Mouse (Mus musculus) forebrain, postnatal 0 days (tissue): ENCODE results near the gene Eva1a. TPM values are rescaled to one million over a fixed set of nuclear protein-coding genes. Genes with fewer than 3 reads are reported as not detected.
A peak's percentile ranks its signal among the peaks of the same experiment; 100 is the strongest.

Experiments
- ATAC-seq: fragments of 200-750 bp; cut with Nextera tagmentation; 2 replicates; pipeline ENCODE4 v1.8.0; 2017; ENCODE audit warnings: mild to moderate bottlenecking, moderate library complexity
- DNase-seq: peaks from one replicate; pipeline ENCODE4 v3.0.0-alpha.2; 2015
- H3K27ac ChIP-seq: fragments of 300-500 bp; sonication (generic); 2 replicates; pipeline ENCODE4 v1.5.1; 2014; ENCODE audit warnings: low read depth, mild to moderate bottlenecking, antibody characterized with exemption, low read length, moderate library complexity, mixed read lengths
- H3K27me3 ChIP-seq: fragments of 300-500 bp; sonication (generic); 2 replicates; pipeline ENCODE4 v1.6.1; 2014; ENCODE audit warnings: mild to moderate bottlenecking, low read length, mixed read lengths; ENCODE audit not compliant: insufficient read depth
- H3K36me3 ChIP-seq: fragments of 300-500 bp; sonication (generic); 2 replicates; pipeline ENCODE4 v1.6.1; 2014; ENCODE audit warnings: mild to moderate bottlenecking, moderate library complexity; ENCODE audit not compliant: insufficient read depth
- H3K4me1 ChIP-seq: fragments of 300-500 bp; sonication (generic); 2 replicates; pipeline ENCODE4 v1.6.1; 2014; ENCODE audit warnings: antibody characterized with exemption; ENCODE audit not compliant: insufficient read depth
- H3K4me2 ChIP-seq: fragments of 300-500 bp; sonication (generic); 2 replicates; pipeline ENCODE4 v1.6.1; 2014; ENCODE audit warnings: low read depth, mild to moderate bottlenecking, moderate library complexity
- H3K4me3 ChIP-seq: fragments of 300-500 bp; sonication (generic); 2 replicates; pipeline ENCODE4 v1.5.1; 2014; ENCODE audit warnings: low read depth, low read length, mixed read lengths
- H3K9ac ChIP-seq: fragments of 300-500 bp; sonication (generic); 2 replicates; pipeline ENCODE4 v1.6.1; 2014; ENCODE audit warnings: mild to moderate bottlenecking
- H3K9me3 ChIP-seq: fragments of 300-500 bp; sonication (generic); 2 replicates; pipeline ENCODE4 v1.6.1; 2016; ENCODE audit warnings: low read length
- CTCF ChIP-seq: sonication (generic); IDR thresholded peaks from 2 replicates; pipeline ENCODE4 v1.5.1; 2016; ENCODE audit warnings: antibody characterized with exemption, control low read depth, low read depth
- WGBS: fragments of 180-500 bp; shearing (Covaris S2); extraction: QIAGEN DNeasy Blood & Tissue Kit; methylation state at CpG from one replicate; pipeline ENCODE4 v1.1.7; 2014; 5-methylcytosine and 5-hydroxymethylcytosine counted together
- polyA plus RNA-seq: library from polyadenylated mRNA; unstranded; fragments of >200 nt; fragmentation: Nextera tagmentation; extraction: Ambion mirVana; gene quantifications from 2 replicates; pipeline ENCODE4 v1.2.1, GENCODE M21; 2015
- total RNA-seq: library from RNA; depleted of rRNA; stranded (reverse); fragments of >200 nt; gene quantifications from 2 replicates; pipeline ENCODE4 v1.2.3, GENCODE M21; 2014; rRNA removed

Gene Eva1a
- total and polyA plus RNA-seq, 2 experiments from 2014 or later, result 1.3 to 2.0 TPM

GRCm38 (mm10) chr6:82135959-82136712 lies 95.3 kb downstream of the Eva1a start:
- H3K4me1 ChIP-seq, result no peaks in the 10 kb centered on the region
- no peak overlapping the region for H3K4me3 ChIP-seq
- no peak overlapping the region for H3K4me2 ChIP-seq
- no peak for TF ChIP-seq CTCF
- H3K27ac ChIP-seq, result no peak overlapping the region
- H3K9ac ChIP-seq, result no peak overlapping the region
- 48% methylated on average over 13 of the region's 13 CpGs for WGBS
- no peaks in the 10 kb centered on the region for H3K36me3 ChIP-seq
- no peaks in the 10 kb centered on the region for H3K27me3 ChIP-seq
- peak; percentile 66 for ATAC-seq
- DNase-seq, result no peak
- no peaks in the 10 kb centered on the region for H3K9me3 ChIP-seq

Other genes with a start within 250 kb of the Eva1a start
- gene Gcfc2, start 117.4 kb upstream of the Eva1a start, total RNA-seq, result 17.2 and 24.4 TPM in 2 replicates
- 1.9 and 4.6 TPM in 2 replicates for gene Gcfc2, start 117.4 kb upstream of the Eva1a start, polyA plus RNA-seq
- gene Mrpl19, start 75.1 kb upstream of the Eva1a start, total RNA-seq, result 9.4 and 10.2 TPM in 2 replicates
- 31.7 and 42.7 TPM in 2 replicates for gene Mrpl19, start 75.1 kb upstream of the Eva1a start, polyA plus RNA-seq